Mouse (Mus musculus) olfactory bulb, adult 2 months (tissue): ENCODE results near the gene Spin4.

Experiments
- CTCF ChIP-seq: fragments of 200-500 bp; IDR thresholded peaks from 2 replicates; pipeline ENCODE4 v1.5.1; 2012; ENCODE audit warnings: low read depth, mild to moderate bottlenecking, low read length, moderate library complexity; ENCODE audit not compliant: insufficient read depth
- POLR2A ChIP-seq: fragments of 200-500 bp; IDR thresholded peaks from 2 replicates; pipeline ENCODE4 v1.6.1; 2012; ENCODE audit warnings: mild to moderate bottlenecking, low read depth, low read length, moderate library complexity; ENCODE audit not compliant: insufficient read depth

GRCm38 (mm10) chrX:94990903-94991302, 35.6 kb downstream of the Spin4 start:
- TF ChIP-seq CTCF, result no peak
- no peak for TF ChIP-seq POLR2A
